ENCODE assay signal across 9 mouse cellular contexts in genomic region chr17:70683561-70684167, GRCm38 (mm10).
DNase-seq lines count a peak whose midpoint lies in the region; ATAC-seq and TF ChIP-seq lines count a peak whose summit lies in the region.
"Had no signal": no experiment of that assay in that cellular context is flagged by ENCODE, and none has a peak within 500 bp of the region (broad histone marks: within the 10 kb centered on the region; RNA-seq: fewer than 3 reads in every experiment).

No protein-coding gene starts in this region.

- no peak for TF ChIP-seq POLR2A in cerebellum, adult 2 months (IDR thresholded peaks at IDR 0.05; ENCODE audit: borderline replicate concordance, insufficient read depth, low read length)

- peak; percentile 66 for DNase-seq in MN1 (ENCODE audit: low spot score)
- peak; percentile 73 to 84 for DNase-seq in cerebellum, adult 2 months
- DNase-seq in layer of hippocampus, adult 9-10 months (ENCODE audit: low spot score) = peak; percentile 67
- DNase-seq in lung, postnatal 36 days = peak; percentile 77
- DNase-seq in retina, postnatal 7 days (ENCODE audit: low read depth, low spot score) = peak; percentile 43
- peak; percentile 54 for DNase-seq in urinary bladder, postnatal 10 days (ENCODE audit: low spot score)

- peak; percentile 76 for ATAC-seq in frontal cortex, adult (ENCODE audit: low TSS enrichment)
- peak; percentile 84 to 88 for ATAC-seq in hematopoietic stem cell, adult 5-6 weeks (replicated peaks in 1 of 2; ENCODE audit: insufficient read depth in 1 of 2, low FRiP score in 2 of 2, low TSS enrichment in 1 of 2, low read depth in 1 of 2, poor library complexity in 2 of 2, severe bottlenecking in 2 of 2)

- WGBS in cerebellum, adult 2 months = 13% methylated on average over 15 of the region's 15 CpGs

- no peak overlapping the region for H3K4me3 ChIP-seq in cerebellum, adult 2 months (replicated peaks; ENCODE audit: insufficient read depth, low read depth, low read length)

- H3K4me1 ChIP-seq in cerebellum, adult 2 months (ENCODE audit: control insufficient read depth, insufficient read depth, low read length) = peaks cover 4% of the 10 kb centered on the region

- peak; percentile 91 for TF ChIP-seq CTCF in cerebellum, adult 2 months (IDR thresholded peaks at IDR 0.05; ENCODE audit: borderline replicate concordance, insufficient read depth, low read depth, low read length)

- H3K27ac ChIP-seq in cerebellum, adult 2 months (ENCODE audit: insufficient read depth, low read length) = no peak overlapping the region
- H3K27ac ChIP-seq: macrophage had no signal

- H3K27me3 ChIP-seq in cerebellum, adult 2 months (ENCODE audit: control insufficient read depth, insufficient read depth, low read length) = no peaks in the 10 kb centered on the region
